Mouse (Mus musculus) Muller cell, postnatal 12 days (primary cell): Measurements from ENCODE around the gene Pik3r3.
"Not testable (repeated sequence)": the region's sequence is repeated elsewhere in the genome, so short reads cannot be mapped to it uniquely, and the experiment has no call there.

Experiments
- DNase-seq: peaks from one replicate; pipeline ENCODE4 v3.0.0-alpha.2; 2015; ENCODE audit errors: inconsistent ontology term

Pik3r3 gene

DNA sequence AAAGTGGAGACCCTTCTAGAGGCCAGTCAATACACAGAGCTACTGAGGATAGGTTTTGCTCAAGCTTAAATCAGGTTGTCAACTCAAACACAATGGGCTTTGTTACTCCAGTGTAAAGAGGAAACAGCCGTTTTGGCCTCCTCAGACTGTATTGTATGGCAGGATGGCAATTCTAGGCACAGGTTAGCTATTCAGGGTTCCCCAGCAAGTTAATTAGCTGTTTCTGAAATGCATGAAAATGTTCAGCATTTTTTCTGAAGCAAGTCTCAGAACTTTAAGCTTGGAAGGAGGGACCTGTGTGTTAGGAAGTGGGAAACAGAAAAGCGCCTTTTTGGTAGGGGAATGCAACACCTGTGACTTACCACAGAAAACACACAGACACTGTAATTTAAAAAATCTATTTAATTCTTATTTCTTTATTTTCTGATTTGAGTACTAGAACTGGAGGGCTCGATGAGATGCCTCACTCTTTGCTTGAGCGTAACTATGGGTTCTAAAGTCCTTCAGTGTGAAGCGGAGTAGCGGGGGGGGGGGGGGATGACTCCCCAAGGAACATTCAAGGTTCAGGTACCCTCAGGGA lies 1.3 kb upstream of the Pik3r3 start:
- DNase-seq = peak; percentile 36

DNA sequence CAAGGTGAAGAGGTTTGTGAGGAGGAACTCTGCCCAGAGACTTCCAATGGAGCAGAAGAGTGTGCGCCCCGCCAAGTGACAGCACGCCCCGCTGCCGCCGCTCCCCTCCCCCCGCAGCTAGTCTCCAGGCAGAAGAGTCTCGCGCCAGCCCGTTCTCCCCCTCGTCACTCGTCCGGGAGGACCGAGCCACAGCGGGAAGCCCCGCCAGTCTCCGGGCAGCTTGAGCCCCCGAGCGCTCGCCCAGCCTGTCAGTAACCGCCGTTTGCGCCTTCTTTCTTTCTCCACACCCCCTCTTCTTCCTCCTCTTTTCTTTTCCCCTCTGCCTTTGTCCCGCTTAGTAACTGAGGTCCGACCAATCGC lies 658 bp upstream of the Pik3r3 start:
- DNase-seq = no peak

DNA sequence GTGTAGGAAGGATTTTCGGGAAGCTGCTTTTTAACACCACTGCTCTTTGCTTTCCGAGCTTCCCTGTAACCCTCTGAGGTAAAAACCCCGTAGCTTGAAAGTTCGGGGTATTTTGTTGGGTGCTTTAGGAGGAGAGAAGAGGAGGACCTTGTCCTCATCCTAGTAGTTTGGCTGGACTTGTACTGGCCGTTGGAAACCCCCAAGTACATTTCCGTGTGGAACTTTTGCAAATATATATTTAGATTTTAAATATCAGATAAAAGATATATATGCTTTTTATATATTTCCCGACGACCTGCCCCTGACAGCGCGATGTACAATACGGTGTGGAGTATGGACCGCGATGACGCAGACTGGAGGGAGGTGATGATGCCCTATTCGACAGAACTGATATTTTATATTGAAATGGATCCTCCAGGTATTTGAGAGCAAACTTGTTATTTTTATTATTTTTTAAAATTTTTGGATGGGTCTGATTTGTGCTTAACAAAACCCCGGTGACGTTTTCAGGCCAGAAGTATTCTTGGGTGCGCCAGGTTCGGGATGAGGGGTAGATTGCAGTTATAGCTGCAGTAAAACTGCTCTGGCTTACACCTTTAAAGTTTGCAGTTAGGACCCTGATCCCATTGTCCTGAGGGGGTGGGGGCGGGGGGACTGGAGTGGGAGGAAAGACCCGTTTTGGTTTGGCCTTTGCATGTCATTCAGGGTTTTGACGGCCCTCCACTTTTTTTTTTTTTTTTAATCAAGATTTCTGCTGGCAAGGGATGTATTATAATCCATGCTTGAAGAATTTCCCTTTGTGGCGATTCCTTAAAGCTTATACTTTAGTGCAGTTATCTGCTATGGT lies 801 bp downstream of the Pik3r3 start:
- DNase-seq = peak; percentile 48

DNA sequence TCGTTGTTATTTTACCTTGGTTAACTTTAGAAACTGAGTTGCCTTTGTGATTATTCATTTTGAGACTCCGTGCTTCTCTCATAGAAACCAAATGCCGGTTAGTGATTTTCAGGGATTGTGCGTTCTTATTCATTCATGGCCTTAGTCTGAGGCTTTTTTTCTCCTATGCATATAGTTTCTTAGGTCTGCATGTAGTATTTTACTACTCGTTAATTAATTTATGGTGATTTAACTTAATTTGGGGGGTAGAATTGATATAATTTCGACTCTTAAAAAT lies 1.4 kb downstream of the Pik3r3 start:
- DNase-seq = no peak

DNA sequence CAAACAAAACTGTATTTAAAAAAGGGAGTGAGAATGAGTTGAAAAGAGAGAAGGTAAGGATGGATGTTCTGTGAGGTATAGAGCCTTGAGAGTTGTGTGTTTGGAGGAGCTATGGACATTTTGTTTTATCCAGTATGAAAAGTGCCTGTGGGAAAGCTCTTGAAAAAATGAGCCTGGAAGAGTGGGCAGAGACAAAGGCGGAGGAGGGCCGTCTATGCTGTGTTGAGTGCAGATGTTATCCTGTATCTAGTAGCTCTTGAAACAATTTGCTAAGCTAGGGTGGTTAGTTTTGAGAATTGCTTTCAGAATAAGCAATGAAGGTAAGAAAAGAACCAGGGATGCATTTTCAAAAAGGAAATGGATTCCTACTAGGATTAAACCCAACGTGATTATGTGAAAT lies 22.0 kb downstream of the Pik3r3 start:
- no peak for DNase-seq

DNA sequence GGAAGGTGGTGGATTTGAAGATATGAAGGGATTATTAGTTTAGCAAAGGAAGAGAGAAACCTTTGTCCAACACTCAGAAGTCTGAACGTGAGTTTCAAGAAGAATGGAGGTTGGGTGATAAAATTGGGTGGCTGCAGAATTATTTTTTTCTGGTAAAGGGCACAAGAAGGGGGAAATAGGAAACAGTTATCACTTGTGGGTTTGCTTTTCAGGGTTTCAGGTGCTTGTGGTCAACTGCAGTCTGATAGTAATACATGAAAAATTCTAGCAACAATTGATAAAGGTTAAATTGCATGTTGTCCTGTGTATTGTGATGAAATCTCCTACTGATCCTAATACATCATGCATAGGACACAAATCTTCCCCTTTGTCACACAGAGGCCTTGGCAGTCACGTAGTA lies 22.8 kb downstream of the Pik3r3 start:
- DNase-seq = no peak

DNA sequence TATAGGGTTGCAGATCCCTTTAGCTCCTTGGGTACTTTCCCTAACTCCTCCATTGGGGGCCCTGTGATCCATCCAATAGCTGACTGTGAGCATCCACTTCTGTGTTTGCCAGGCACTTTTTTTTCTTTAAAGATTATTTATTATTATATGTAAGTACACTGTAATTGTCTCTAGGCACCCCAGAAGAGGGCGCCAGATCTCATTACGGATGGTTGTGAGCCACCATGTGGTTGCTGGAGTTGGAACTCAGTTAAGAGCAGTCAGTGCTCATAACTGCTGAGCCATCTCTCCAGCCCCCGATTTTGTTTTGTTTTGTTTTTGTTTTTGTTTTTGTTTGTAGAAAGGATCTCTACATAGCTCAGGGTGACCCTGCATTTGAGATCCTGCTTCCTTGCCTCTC lies 24.5 kb downstream of the Pik3r3 start:
- DNase-seq = not testable (repeated sequence)

DNA sequence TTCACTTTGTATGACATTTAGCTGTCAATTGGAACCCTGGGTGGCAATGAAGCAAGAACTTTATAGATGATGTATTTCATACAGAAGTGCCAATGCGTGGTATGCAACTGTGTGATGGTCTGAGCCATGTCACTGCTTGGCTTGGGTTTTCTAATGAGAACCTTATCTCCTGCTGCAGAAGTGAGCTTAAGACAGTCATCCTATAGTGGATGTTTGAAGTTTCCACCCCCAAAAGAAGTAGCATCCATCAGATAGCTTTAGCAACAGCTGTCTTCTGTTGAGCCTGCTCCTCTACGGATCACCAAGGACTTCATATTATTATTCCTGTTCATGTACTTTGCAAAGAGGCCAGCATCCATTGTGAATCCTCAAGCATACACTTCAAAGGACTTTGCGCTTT lies 28.6 kb downstream of the Pik3r3 start:
- no peak for DNase-seq

DNA sequence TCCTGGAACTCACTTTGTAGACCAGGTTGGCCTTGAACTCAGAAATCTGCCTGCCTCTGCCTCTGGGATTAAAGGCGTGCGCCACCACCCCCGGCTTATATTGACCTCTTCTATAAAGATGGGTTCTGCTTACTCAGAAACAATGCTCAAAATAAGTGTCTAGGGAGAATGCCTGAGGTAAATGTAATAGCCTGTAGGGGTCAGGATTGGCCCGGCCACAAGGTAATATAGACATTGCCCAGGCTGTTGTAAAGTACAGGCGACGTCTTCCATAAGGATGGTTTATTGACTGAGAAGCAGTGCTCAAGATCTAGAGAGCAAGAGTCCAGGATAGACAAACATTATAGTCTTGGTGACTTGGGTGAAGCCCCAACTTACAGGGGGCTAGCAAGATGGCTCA lies 46.8 kb downstream of the Pik3r3 start:
- DNase-seq = no peak

DNA sequence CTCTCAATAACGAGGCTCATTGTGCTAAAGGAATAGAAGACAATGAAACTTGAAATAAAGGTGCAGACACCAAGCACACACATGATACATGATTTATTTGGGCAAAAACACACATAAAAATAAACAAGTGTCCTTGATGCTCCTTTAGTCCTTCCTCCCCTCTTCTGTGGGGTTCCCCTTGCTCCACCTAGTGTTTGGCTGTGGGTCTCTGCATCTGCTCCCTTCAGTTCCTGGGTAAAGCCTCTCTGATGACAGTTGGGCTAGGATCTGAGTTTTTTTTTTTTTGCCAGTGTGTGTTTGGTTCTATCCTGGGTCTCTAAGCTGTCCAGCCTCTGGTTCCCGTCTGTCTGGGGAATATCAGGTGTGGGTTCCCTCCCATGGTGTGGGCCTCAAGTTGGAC lies 60.8 kb downstream of the Pik3r3 start:
- no peak for DNase-seq

DNA sequence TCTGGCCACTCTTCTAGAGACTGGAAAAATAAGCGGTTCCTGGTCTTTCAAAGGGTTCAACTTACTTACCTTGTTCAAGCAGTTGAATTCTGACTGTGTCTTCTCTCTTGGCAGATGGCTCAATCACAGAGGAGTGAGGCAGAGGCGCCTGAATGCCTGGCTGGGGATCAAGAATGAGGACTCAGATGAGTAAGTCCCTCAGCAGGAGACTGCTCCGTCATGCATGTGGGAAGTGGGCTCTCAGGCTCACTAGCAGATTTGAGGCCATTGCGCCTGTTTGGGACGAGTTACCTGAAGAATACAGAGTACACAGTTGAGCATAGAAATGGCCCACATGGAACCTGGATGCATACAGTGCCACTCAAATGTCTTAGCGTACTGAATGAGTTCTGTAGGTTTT lies 70.1 kb downstream of the Pik3r3 start:
- DNase-seq = peak; percentile 83

DNA sequence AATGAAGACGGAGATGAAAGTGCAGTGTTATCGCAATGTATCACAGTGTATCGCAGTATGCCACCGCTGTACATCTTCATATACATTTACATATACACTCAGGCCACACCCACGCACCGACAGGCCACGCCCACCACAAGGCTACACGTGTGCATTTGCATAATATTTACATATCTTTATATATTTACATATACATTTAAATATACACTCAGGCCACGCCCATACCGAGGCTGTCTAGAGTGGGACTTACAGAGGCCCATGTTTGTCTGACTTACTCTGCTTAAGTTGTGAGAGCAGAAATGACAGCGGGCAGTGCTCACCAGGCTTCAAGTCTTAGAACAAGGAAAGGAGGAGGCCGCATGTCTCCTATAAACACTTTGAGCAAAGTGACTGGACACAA lies 71.9 kb downstream of the Pik3r3 start:
- no peak for DNase-seq

DNA sequence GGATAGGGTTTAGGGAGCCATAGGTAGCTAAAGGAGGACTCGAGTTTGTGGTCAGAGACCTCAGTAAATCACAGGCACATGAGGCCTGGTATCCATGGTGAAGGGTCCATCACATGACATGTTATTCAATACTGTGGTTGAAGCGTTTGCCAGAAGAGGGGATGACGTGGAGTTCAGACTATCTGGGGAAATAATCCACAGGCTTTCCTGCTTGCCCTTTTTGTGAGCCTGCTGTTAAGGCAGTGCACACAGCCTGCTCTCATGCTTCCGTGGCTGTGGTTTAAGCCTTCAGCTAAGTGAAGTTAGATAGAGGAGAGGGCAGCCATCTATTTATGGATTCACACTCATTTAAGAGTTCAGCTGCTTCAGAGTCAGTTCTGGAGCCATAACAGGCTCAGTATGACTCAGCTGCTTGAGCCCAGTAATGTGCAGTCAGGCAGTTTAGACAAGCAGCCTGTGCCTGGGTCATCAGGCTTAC lies 79.5 kb downstream of the Pik3r3 start:
- peak; percentile 83 for DNase-seq

DNA sequence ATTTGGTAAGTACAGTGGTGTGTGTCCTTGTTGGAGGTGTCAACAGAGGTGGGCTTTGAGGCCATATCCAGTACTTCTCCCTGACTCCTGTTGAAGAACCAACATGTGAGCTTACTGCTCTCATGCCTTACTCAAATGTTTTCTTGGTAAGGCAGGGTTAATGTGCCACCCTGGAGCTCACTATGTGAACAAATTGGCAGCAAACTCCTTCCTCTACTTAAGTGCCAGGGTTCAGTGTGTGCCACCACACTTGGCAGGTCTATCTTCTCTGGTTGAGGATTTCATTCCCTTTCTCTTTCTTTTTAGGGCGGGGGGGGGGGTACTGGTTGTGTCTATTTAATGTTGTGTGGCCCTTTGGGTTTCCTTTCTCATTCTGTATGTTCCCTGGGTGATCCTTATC lies 83.1 kb downstream of the Pik3r3 start:
- DNase-seq = no peak

DNA sequence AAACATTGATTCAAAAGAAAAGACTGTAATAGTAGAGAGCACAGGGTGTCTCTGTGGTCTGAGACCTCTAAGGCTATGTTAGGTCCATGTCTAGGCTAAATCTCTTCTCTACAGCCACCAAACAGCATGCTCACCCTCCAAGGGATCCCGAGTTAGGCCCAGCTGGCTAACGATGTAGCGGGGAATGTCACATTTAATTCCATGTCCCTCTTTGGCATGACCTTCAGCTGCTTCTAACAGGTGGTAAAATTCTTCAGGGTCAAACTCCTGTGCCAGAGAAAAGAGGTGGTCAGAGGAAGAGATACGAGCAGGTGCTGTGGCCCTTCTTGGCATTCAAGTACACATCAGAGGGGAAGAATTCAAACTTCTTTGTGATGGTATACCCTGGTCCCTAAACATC lies 96.2 kb downstream of the Pik3r3 start:
- no peak for DNase-seq

DNA sequence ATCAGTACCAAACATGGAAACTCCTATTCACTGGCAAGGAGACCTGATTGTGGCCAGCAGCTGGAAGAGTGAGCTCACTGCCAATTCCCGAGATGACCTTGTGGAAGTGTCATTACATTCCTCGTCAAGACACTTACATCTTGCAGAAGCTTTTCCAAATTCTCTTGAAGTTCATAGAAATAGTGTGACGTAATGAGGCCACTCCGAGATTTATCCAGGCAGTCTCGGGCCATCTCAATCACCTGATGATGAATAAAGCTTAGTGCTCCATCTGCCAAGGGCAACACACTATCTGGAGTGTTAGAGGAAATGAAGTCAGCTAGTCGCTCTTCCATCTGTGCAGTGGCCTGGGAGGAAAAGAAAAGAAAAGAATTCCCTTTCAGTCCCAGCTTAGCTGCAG lies 100.7 kb downstream of the Pik3r3 start:
- DNase-seq = no peak

DNA sequence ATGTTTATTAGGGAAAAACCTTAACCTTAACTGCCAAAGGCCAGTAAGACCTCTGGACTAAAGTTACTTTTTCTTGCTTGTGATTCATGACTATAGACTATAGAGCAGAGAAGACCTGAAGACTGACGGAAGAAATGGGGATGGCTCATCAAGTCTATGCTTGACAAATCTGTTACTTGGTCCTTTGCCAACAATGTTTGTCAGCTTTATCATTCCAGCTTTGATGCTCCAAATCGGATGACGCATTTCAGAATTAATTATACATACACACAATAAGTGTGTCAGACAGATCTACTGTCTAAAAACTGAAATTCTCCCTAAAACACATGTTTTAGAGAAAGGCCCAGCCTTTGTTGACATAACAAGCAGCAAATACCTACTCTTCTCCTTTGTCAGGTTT lies 107.8 kb downstream of the Pik3r3 start:
- DNase-seq = peak; percentile 9

DNA sequence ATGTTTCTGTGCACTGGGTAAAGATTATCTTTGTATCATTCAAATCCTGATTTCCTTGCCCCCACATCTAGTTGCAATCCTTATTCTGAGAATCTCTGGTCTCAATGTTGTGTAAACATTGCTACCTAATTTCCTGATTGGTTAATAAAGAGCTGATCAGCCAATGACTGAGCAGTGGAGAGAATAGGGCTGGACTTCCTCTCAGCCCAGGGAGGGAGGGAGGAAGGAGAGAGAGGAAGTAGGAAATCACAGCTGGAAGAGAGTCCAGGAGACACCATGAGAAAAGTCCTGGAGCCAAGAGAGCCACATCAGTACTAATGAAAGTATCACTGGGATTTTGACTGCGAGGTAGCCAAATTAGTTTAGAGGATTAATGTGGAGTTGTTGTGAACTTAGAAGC lies 114.9 kb downstream of the Pik3r3 start:
- no peak for DNase-seq

DNA sequence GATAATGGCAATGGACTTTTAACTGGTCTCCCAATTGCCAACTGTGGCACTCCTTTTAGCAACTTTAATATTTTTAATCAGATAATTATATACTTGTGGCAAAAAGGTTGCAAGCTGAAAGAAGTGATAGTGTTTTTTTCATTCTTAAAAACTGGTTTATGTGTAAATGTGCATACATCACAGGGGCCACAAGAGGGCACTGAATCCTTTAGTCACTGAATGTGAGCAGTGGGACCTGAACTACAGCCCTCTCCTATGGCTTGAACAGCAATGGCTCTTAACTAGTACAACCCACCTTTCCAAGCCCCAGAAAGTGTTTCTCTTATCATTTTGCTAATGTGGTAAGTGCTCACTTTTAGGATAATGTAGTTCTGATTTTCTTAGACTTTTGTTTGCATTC lies 120.7 kb downstream of the Pik3r3 start:
- DNase-seq = peak; percentile 7

DNA sequence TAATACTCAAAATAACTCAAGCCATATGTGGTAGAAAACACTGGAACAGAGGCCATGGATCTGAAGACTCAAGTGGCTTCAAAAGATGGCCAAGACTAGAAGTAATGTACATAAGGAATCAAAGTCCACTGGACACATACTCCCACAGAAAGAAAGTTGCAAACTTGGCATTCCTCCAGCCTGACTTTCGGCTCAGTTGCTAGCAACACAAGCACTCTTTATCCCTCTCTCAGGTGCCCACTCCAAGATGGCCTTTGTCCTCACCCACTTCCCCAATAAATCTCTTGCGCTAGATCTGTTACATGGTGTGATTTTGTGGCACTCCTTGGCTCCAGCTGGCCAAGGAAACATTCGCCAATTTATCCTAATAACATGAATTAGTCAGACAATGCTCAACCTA lies 131.1 kb downstream of the Pik3r3 start:
- no peak for DNase-seq
